Mouse (Mus musculus) central nervous system, embryonic 14 days (tissue): Measurements from ENCODE around the gene Kdm6a. TPM values are rescaled to one million over a fixed set of nuclear protein-coding genes. Genes with fewer than 3 reads are reported as not detected.

Experiments used
- polyA plus RNA-seq: library from polyadenylated mRNA; depleted of rRNA; stranded (reverse); fragments of >200 nt; gene quantifications from 2 replicates; pipeline ENCODE4 v1.2.3, GENCODE M21; 2012; rRNA removed

The Kdm6a gene
- 27.7 and 34.7 TPM in 2 replicates for polyA plus RNA-seq

DNA sequence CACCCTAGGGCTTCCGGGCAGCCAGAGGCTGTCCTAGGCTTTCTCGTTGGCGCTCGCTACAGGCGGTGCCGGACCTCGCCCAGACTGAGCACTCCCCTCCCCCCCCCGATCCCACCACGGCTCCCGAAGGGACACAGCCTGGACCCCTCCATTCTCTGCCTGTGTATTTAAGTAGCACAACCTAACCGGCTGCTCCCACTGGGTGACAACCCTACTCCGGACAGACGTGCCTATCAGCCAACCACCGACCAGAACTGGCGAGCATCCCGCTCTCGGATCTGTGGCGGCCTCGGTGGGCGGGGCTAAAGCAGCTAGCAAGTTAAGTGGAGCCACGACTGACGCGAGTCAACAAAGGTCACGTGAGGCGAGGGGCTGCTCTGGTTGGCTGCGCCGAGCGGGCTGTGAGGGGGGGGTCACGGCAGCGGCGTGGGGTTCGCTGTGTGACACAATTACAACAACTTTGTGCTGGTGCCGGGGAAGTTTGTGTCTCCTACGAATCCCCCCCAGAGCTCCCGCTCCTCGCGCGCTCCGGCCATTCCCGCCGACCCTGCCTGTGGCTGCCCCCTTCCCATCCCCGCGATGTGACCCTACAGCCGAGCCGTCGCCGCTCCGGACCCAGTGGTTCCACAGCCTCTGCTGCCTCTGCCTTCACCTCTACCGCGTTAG, at the start of gene Kdm6a:
Kdm6a (plus strand) TSS at position 384 of the 666 bp plus-strand sequence.

GRCm38 (mm10) chrX:18145557-18145956, 16.8 kb upstream of the Kdm6a start, which contains the start of gene Dusp21:
Gene Dusp21, plus strand, starts transcription at chrX:18145857.

Other genes starting within 250 kb of the Kdm6a start
- gene Dusp21, start 16.7 kb upstream of the Kdm6a start, polyA plus RNA-seq = not detected in 2 replicates